Mouse (Mus musculus): ENCODE data around the gene Trim10.

DNA sequence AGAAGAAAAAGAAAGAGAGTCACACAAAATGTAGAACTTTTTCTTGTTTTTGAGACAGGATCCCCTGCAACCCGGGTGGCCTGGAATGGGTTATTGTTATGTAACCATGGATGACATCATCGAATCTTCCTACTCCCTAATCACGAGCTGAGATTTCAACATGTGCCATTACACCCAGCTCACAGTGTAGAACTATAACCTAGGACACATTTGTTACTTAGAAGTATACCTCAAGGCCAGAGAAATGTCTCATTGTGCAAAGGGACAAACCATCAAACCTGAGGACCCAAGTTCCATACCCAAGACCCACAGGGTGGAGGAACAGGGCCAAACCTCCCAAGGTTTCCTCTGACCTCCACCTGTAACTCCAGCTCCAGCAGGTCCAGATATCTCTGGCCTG is 34.3 kb downstream of the Trim10 start:
- no peak for TF ChIP-seq GATA1 (IDR thresholded peaks at IDR 0.05; ENCODE audit: borderline replicate concordance, low read length)
- no peak for TF ChIP-seq FLI1 (IDR thresholded peaks at IDR 0.05; ENCODE audit: low read length)

Measured in megakaryocyte, embryonic 14.5 days (primary cell).